Mouse (Mus musculus): ENCODE measurements around the gene Tomm40l.

Tomm40l gene

GRCm38 (mm10) chr1:171224857-171225256, 2.5 kb upstream of the Tomm40l start, which contains the start of gene Apoa2:
TSS of gene Apoa2 (plus strand) at chr1:171225054.
- no peak for DNase-seq

GRCm38 (mm10) chr1:171223796-171224195, 1.5 kb upstream of the Tomm40l start:
- no peak for DNase-seq

GRCm38 (mm10) chr1:171223168-171223567, 854 bp upstream of the Tomm40l start:
- DNase-seq = peak in 1 of 2 experiments; percentile 13

GRCm38 (mm10) chr1:171221281-171222193, 777 bp downstream of the Tomm40l start:
- no peak for DNase-seq

GRCm38 (mm10) chr1:171220871-171221270, 1.4 kb downstream of the Tomm40l start:
- peak; percentile 88 for DNase-seq

GRCm38 (mm10) chr1:171216241-171216955, 5.9 kb downstream of the Tomm40l start:
- no peak for DNase-seq

GRCm38 (mm10) chr1:171213801-171214496, 8.4 kb downstream of the Tomm40l start, which contains the start of gene Nr1i3:
TSS of gene Nr1i3 (plus strand) at chr1:171213970.
- DNase-seq = no peak

GRCm38 (mm10) chr1:171212854-171213253, 9.5 kb downstream of the Tomm40l start:
- no peak for DNase-seq

- DNase-seq = no peak
Observed at GRCm38 (mm10) chr1:171209409-171209808, 12.9 kb downstream of the Tomm40l start.

- DNase-seq = no peak
Observed at GRCm38 (mm10) chr1:171205704-171206493, 16.4 kb downstream of the Tomm40l start.

GRCm38 (mm10) chr1:171204249-171204644, 18.1 kb downstream of the Tomm40l start:
- no peak for DNase-seq

GRCm38 (mm10) chr1:171203471-171204248, 18.7 kb downstream of the Tomm40l start:
- DNase-seq = no peak

- no peak for DNase-seq
Observed at GRCm38 (mm10) chr1:171200769-171201168, 21.5 kb downstream of the Tomm40l start.

- no peak for DNase-seq
Observed at GRCm38 (mm10) chr1:171199532-171199931, 22.8 kb downstream of the Tomm40l start.

- peak; percentile 23 to 35 for DNase-seq
Observed at GRCm38 (mm10) chr1:171195887-171196397, 26.4 kb downstream of the Tomm40l start, which contains the start of gene Pcp4l1. TSS of gene Pcp4l1 (minus strand) at chr1:171196268.

GRCm38 (mm10) chr1:171195046-171195822, 27.1 kb downstream of the Tomm40l start:
- peak; percentile 32 to 34 for DNase-seq

- peak; percentile 4 to 6 for DNase-seq
Observed at GRCm38 (mm10) chr1:171193911-171194830, 28.1 kb downstream of the Tomm40l start.

- DNase-seq = no peak
Observed at GRCm38 (mm10) chr1:171193093-171193840, 29.0 kb downstream of the Tomm40l start.

Data from B cell, adult 2 months (primary cell).